Mouse (Mus musculus): Measurements from ENCODE around the gene Gpm6b. TPM values are rescaled to one million over a fixed set of nuclear protein-coding genes. Genes with fewer than 3 reads are reported as not detected.

The Gpm6b gene
- polyA plus RNA-seq, 1 experiment from 2014 or later, result 31.7 TPM

DNA sequence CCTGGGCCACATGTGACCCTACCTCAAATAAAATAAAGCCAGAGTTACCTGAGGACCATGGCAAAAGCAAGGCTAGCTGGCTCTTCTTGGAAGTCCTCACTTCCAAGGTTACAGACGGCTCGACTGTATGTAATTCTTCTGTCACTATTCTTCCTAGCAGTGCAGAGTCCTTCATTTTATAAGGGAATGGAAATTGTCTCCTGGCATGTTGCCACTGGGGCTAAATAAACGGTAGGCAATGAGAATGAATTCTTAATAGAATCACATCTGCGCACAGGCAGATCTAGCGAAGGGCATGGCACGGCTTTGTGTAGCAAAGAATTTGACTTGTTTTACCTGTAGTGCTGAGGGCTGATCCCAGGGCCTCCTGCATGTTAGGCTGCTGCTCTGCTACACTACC is 33.9 kb downstream of the Gpm6b start:
- Histone ChIP-seq H3K27me3 (ENCODE audit: control insufficient read depth, insufficient read depth, low read length) (no peaks in the 10 kb centered on the region), H3K27ac (replicated peaks; ENCODE audit: low read depth, low read length) (no peak overlapping the region), H3K4me2 (ENCODE audit: low read depth, low read length) (no peak overlapping the region), H3K4me1 (ENCODE audit: control insufficient read depth, insufficient read depth, low read length) (no peaks in the 10 kb centered on the region), H3K36me3 (replicated peaks; ENCODE audit: control insufficient read depth, insufficient read depth, low read depth, low read length) (no peaks in the 10 kb centered on the region), H3K4me3 (ENCODE audit: low read depth, low read length) (no peak overlapping the region), H3K9me3 (replicated peaks; ENCODE audit: control insufficient read depth, low read length) (no peaks in the 10 kb centered on the region), H3K9ac (replicated peaks; ENCODE audit: low read length) (no peak overlapping the region)
- WGBS, result 85% methylated on average over 6 of the region's 6 CpGs
- DNase-seq (ENCODE audit: low spot score), result no peak
- ATAC-seq (replicated peaks; ENCODE audit: insufficient number of reproducible peaks, low FRiP score, low TSS enrichment, low read depth), result no peak

DNA sequence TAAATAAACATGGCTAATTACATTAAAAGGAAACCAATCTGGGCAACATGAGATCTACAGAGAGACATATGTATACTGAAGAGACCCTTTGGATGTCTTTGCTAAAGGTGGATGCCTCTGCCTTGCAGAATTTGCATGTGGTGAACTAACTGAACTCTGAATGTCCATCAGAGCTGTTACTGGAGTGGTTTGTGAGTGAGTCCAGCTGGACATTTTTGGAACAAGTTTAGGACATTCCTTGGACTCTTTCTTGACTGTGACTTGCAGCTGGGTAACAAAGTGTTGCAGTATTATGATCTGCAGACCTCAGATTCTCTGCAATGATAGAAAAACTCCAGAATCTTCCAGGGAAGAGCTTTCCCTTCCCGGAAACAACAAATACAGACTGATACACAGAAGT is 41.1 kb downstream of the Gpm6b start:
- WGBS, result 91% methylated on average over 1 of the region's 1 CpGs
- H3K36me3 ChIP-seq (replicated peaks; ENCODE audit: control insufficient read depth, insufficient read depth, low read depth, low read length), result no peaks in the 10 kb centered on the region
- no peak overlapping the region for H3K27ac ChIP-seq (replicated peaks; ENCODE audit: low read depth, low read length)
- no peak for DNase-seq (ENCODE audit: low spot score)
- no peaks in the 10 kb centered on the region for H3K9me3 ChIP-seq (replicated peaks; ENCODE audit: control insufficient read depth, low read length)
- H3K9ac ChIP-seq (replicated peaks; ENCODE audit: low read length), result no peak overlapping the region
- H3K4me2 ChIP-seq (ENCODE audit: low read depth, low read length), result no peak overlapping the region
- H3K4me3 ChIP-seq (ENCODE audit: low read depth, low read length), result no peak overlapping the region
- no peak for ATAC-seq (replicated peaks; ENCODE audit: insufficient number of reproducible peaks, low FRiP score, low TSS enrichment, low read depth)
- no peaks in the 10 kb centered on the region for H3K27me3 ChIP-seq (ENCODE audit: control insufficient read depth, insufficient read depth, low read length)
- no peaks in the 10 kb centered on the region for H3K4me1 ChIP-seq (ENCODE audit: control insufficient read depth, insufficient read depth, low read length)

DNA sequence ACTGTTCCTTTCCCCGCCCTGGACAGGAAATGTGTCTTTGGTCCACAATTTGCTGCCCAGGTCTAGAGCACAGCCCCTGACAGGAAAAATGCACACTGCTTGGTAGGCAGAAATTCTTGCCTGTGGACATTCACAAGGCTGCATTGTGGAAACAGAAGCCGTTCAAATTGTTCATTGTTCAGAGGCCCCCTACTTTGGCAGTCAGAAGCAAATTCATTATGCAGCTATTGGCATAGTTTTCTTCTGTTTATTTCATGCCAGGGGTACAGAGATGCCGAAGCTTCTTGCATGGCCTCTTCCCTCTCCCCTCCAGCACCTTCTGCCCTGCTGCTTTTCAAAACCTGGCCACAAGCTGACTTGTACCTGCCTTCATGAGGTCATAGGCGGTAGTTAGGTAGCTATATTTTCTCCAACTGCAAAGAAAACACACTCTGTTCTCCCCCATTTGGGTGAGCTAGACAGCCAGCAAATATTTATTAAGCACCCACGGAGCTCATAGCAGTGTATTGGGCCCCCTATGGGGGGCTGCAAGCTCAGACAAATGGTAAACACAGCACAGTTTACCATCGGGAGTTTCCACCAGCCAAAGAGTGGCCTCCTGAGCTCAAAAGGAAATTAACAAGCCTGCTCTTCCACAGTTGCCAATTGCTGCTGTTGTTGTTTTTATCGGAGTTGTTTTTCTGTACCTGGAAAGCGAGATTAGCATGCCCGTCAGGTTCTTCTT is 48.2 kb downstream of the Gpm6b start:
- no peaks in the 10 kb centered on the region for H3K9me3 ChIP-seq (replicated peaks; ENCODE audit: control insufficient read depth, low read length)
- 55% methylated on average over 9 of the region's 9 CpGs for WGBS
- H3K36me3 ChIP-seq (replicated peaks; ENCODE audit: control insufficient read depth, insufficient read depth, low read depth, low read length), result no peaks in the 10 kb centered on the region
- DNase-seq (ENCODE audit: low spot score), result no peak
- ATAC-seq (replicated peaks; ENCODE audit: insufficient number of reproducible peaks, low FRiP score, low TSS enrichment, low read depth), result no peak
- H3K4me2 ChIP-seq (ENCODE audit: low read depth, low read length), result no peak overlapping the region
- H3K9ac ChIP-seq (replicated peaks; ENCODE audit: low read length), result no peak overlapping the region
- no peaks in the 10 kb centered on the region; the same call in 1 of the 2 replicates for H3K27me3 ChIP-seq (ENCODE audit: control insufficient read depth, insufficient read depth, low read length)
- H3K27ac ChIP-seq (replicated peaks; ENCODE audit: low read depth, low read length), result no peak overlapping the region
- no peaks in the 10 kb centered on the region for H3K4me1 ChIP-seq (ENCODE audit: control insufficient read depth, insufficient read depth, low read length)
- H3K4me3 ChIP-seq (ENCODE audit: low read depth, low read length), result no peak overlapping the region

DNA sequence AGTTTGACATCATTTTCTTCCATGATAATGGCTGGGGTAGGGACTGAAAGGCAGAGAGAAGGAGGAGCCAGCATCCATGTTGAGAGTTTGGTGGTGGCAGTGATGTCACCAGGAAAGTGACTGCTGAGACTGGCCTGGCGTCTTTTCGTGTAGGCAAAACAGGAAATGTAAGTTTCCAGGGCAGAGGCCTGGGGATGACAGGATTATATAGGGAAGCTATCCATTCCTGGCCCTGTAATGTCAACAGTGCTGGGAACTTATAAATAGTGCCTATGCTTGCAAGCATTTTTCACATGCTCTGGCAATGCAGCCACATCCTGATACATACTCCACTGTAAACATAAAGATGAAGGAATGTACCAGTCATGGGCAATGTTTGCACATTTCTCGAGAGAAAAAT is 52.6 kb downstream of the Gpm6b start:
- DNase-seq (ENCODE audit: low spot score), result no peak
- no peaks in the 10 kb centered on the region for H3K4me1 ChIP-seq (ENCODE audit: control insufficient read depth, insufficient read depth, low read length)
- H3K4me2 ChIP-seq (ENCODE audit: low read depth, low read length), result no peak overlapping the region
- ATAC-seq (replicated peaks; ENCODE audit: insufficient number of reproducible peaks, low FRiP score, low TSS enrichment, low read depth), result no peak
- no peaks in the 10 kb centered on the region for H3K9me3 ChIP-seq (replicated peaks; ENCODE audit: control insufficient read depth, low read length)
- no peaks in the 10 kb centered on the region for H3K36me3 ChIP-seq (replicated peaks; ENCODE audit: control insufficient read depth, insufficient read depth, low read depth, low read length)
- WGBS, result 58% methylated on average over 3 of the region's 3 CpGs
- no peak overlapping the region for H3K27ac ChIP-seq (replicated peaks; ENCODE audit: low read depth, low read length)
- no peaks in the 10 kb centered on the region for H3K27me3 ChIP-seq (ENCODE audit: control insufficient read depth, insufficient read depth, low read length)
- H3K4me3 ChIP-seq (ENCODE audit: low read depth, low read length), result no peak overlapping the region
- H3K9ac ChIP-seq (replicated peaks; ENCODE audit: low read length), result no peak overlapping the region

DNA sequence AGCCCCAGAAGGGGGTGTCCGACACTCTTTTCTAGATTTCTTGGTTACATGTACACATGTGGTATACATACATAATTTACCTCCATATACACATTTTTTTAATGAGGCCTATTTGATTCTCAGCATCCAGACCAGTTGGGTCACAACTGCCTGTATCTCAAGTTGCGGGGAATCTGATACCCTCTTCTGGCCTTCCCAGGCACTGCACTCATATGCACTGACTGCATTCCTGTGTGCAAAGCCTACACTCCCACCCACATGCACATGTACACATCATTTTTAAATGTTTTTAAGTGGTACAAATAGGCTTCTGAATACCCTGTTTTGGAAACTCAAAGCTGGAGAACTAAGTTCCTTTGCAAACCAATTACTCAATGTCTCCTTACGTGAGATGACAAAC is 54.8 kb downstream of the Gpm6b start:
- DNase-seq (ENCODE audit: low spot score) (no peak), ATAC-seq (replicated peaks; ENCODE audit: insufficient number of reproducible peaks, low FRiP score, low TSS enrichment, low read depth) (no peak)
- Histone ChIP-seq H3K4me1 (ENCODE audit: control insufficient read depth, insufficient read depth, low read length) (no peaks in the 10 kb centered on the region), H3K4me3 (ENCODE audit: low read depth, low read length) (no peak overlapping the region), H3K4me2 (ENCODE audit: low read depth, low read length) (no peak overlapping the region), H3K27me3 (ENCODE audit: control insufficient read depth, insufficient read depth, low read length) (no peaks in the 10 kb centered on the region), H3K36me3 (replicated peaks; ENCODE audit: control insufficient read depth, insufficient read depth, low read depth, low read length) (no peaks in the 10 kb centered on the region), H3K9ac (replicated peaks; ENCODE audit: low read length) (no peak overlapping the region), H3K27ac (replicated peaks; ENCODE audit: low read depth, low read length) (no peak overlapping the region), H3K9me3 (replicated peaks; ENCODE audit: control insufficient read depth, low read length) (no peaks in the 10 kb centered on the region)
- WGBS, result 77% methylated on average over 3 of the region's 3 CpGs

DNA sequence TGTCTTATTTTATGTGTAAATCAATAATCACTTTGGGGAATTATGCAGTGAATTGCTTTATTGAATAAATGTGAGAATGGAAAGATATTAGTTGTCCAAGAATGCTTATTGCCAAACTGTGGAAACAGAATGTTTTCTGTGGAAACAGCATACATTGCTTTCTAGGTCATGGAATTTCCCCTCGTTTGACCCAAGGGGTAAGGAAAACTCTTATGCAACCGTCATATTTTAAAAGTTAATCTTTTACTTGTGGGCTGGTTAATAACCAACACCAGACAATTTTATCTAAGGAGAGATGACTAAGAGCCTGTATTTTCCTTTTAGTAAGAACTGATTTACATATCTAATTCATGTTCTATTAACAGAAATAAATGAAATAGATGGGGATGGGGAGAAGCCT is 64.1 kb downstream of the Gpm6b start:
- Histone ChIP-seq H3K9ac (replicated peaks; ENCODE audit: low read length) (no peak overlapping the region), H3K27me3 (ENCODE audit: control insufficient read depth, insufficient read depth, low read length) (no peaks in the 10 kb centered on the region; the same call in 1 of the 2 replicates), H3K4me2 (ENCODE audit: low read depth, low read length) (no peak overlapping the region), H3K36me3 (replicated peaks; ENCODE audit: control insufficient read depth, insufficient read depth, low read depth, low read length) (no peaks in the 10 kb centered on the region), H3K4me1 (ENCODE audit: control insufficient read depth, insufficient read depth, low read length) (no peaks in the 10 kb centered on the region), H3K9me3 (replicated peaks; ENCODE audit: control insufficient read depth, low read length) (no peaks in the 10 kb centered on the region), H3K4me3 (ENCODE audit: low read depth, low read length) (no peak overlapping the region), H3K27ac (replicated peaks; ENCODE audit: low read depth, low read length) (no peak overlapping the region)
- no peak for DNase-seq (ENCODE audit: low spot score)
- ATAC-seq (replicated peaks; ENCODE audit: insufficient number of reproducible peaks, low FRiP score, low TSS enrichment, low read depth), result no peak
- 82% methylated on average over 2 of the region's 2 CpGs for WGBS

DNA sequence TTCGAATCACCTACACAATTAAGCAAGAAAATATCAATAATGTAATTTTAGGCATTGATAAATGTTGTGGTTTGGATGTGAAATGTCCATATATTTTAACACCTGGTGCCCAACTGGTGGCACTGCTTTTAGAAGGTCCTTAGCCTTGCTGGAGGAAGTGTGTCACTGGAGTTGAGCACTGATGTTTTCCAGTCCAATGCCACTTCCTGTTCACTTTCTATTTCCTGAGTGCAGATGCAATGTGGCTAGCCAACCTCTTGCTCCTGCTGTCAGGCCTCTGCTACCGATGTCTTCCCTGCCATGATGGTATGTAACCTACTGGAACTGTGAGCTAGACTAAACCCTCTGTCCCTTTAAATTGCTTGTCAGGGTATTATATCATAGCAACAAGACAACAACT is 65.6 kb downstream of the Gpm6b start:
- H3K4me1 ChIP-seq (ENCODE audit: control insufficient read depth, insufficient read depth, low read length), result no peaks in the 10 kb centered on the region
- DNase-seq (ENCODE audit: low spot score) (no peak), ATAC-seq (replicated peaks; ENCODE audit: insufficient number of reproducible peaks, low FRiP score, low TSS enrichment, low read depth) (no peak)
- no peak overlapping the region for H3K9ac ChIP-seq (replicated peaks; ENCODE audit: low read length)
- H3K9me3 ChIP-seq (replicated peaks; ENCODE audit: control insufficient read depth, low read length), result no peaks in the 10 kb centered on the region
- 74% methylated on average over 2 of the region's 2 CpGs for WGBS
- H3K27me3 ChIP-seq (ENCODE audit: control insufficient read depth, insufficient read depth, low read length), result no peaks in the 10 kb centered on the region; the same call in 1 of the 2 replicates
- H3K27ac ChIP-seq (replicated peaks; ENCODE audit: low read depth, low read length), result no peak overlapping the region
- H3K4me2 ChIP-seq (ENCODE audit: low read depth, low read length), result no peak overlapping the region
- no peak overlapping the region for H3K4me3 ChIP-seq (ENCODE audit: low read depth, low read length)
- H3K36me3 ChIP-seq (replicated peaks; ENCODE audit: control insufficient read depth, insufficient read depth, low read depth, low read length), result no peaks in the 10 kb centered on the region

DNA sequence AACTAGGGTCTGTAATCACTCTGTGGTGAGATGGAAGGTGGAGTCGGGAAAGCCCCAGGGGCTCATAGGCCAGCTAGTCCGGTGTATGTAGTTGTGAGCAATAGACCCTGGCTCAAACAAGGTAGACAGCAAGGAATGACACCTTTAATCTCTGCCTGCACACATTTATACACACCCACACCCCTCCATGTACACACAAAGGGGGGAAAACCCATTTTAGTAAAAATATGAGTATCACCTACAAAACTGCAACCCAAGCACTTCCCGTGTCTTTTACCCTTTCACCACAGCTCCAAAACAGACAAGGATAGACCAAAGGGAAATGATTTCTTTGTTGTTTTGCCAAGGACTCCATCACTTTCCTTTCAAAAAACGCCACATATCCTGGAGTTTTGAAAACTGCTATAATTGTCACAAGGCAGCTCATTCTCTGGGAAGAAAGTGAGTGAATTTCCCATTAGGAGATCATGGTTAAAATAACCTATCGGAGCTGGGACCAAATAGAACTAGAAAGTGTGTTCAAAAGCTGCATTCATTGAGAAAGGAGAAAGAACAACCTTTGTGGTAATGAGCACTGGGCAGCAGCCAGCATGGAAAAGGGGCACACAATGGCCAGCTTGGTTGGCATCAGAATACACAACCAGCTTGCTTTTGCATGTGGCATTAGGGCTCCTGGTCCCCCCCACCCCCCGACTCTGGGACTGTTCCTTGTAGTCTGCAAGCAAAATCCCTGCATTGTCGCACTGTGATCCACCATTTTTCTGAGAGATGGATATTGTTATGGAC is 68.9 kb downstream of the Gpm6b start:
- no peak for DNase-seq (ENCODE audit: low spot score)
- Histone ChIP-seq H3K4me3 (ENCODE audit: low read depth, low read length) (no peak overlapping the region), H3K9me3 (replicated peaks; ENCODE audit: control insufficient read depth, low read length) (no peaks in the 10 kb centered on the region), H3K27ac (replicated peaks; ENCODE audit: low read depth, low read length) (no peak overlapping the region), H3K4me1 (ENCODE audit: control insufficient read depth, insufficient read depth, low read length) (no peaks in the 10 kb centered on the region), H3K27me3 (ENCODE audit: control insufficient read depth, insufficient read depth, low read length) (no peaks in the 10 kb centered on the region; the same call in 1 of the 2 replicates), H3K36me3 (replicated peaks; ENCODE audit: control insufficient read depth, insufficient read depth, low read depth, low read length) (no peaks in the 10 kb centered on the region), H3K4me2 (ENCODE audit: low read depth, low read length) (no peak overlapping the region), H3K9ac (replicated peaks; ENCODE audit: low read length) (no peak overlapping the region)
- no peak for ATAC-seq (replicated peaks; ENCODE audit: insufficient number of reproducible peaks, low FRiP score, low TSS enrichment, low read depth)
- 85% methylated on average over 7 of the region's 7 CpGs for WGBS

Measured in embryonic facial prominence, embryonic 11.5 days (tissue).